Mouse (Mus musculus) heart, postnatal 10 days (tissue): ENCODE measurements around the gene Mef2d. TPM values are rescaled to one million over a fixed set of nuclear protein-coding genes. Genes with fewer than 3 reads are reported as not detected.

Source experiments
- DNase-seq, 2 experiments: peaks; one replicate each; pipeline ENCODE4 v3.0.0; 2021
- intact Hi-C: fragments of 180-260 bp; cut with DNase I; formaldehyde crosslinking; loops from one replicate; pipeline ENCODE4 v1.15.1; 2025
- total RNA-seq, 2 experiments: library from RNA; stranded (reverse); gene quantifications; 2 replicates each; pipeline ENCODE4 v1.2.3; 2021

The Mef2d gene
- total RNA-seq, 2 experiments from 2014 or later = 121 to 133 TPM

- DNase-seq = peak; percentile 85 to 87
- intact Hi-C loops = no loop called here
Observed at GRCm38 (mm10) chr3:88148776-88149509, 6.8 kb downstream of the Mef2d start.

- intact Hi-C loops = no loop called here
Observed at GRCm38 (mm10) chr3:88149510-88149974, 7.4 kb downstream of the Mef2d start.

GRCm38 (mm10) chr3:88150061-88150998 is 8.2 kb downstream of the Mef2d start:
- DNase-seq = peak; percentile 70 to 72
- intact Hi-C loops = no loop called here

More at GRCm38 (mm10) chr3:88149510-88149974, 7.4 kb downstream of the Mef2d start:
- DNase-seq = no peak

GRCm38 (mm10) chr3:88150999-88151364 is 8.8 kb downstream of the Mef2d start:
- intact Hi-C loops = no loop called here
- DNase-seq = no peak

- no peak for DNase-seq
- intact Hi-C loops = no loop called here
Observed at GRCm38 (mm10) chr3:88152056-88152455, 9.9 kb downstream of the Mef2d start.

GRCm38 (mm10) chr3:88153290-88154011 is 11.3 kb downstream of the Mef2d start:
- intact Hi-C loops = no loop called here

GRCm38 (mm10) chr3:88154236-88154635 is 12.1 kb downstream of the Mef2d start:
- intact Hi-C loops = no loop called here
- no peak for DNase-seq

More at GRCm38 (mm10) chr3:88153290-88154011, 11.3 kb downstream of the Mef2d start:
- no peak for DNase-seq

- no peak for DNase-seq
- intact Hi-C loops = loop anchor here (5.0 kb wide), 1 partner anchor 70 kb away; no protein-coding TSS in a partner anchor
Observed at GRCm38 (mm10) chr3:88156817-88157216, 14.6 kb downstream of the Mef2d start.

- intact Hi-C loops = loop anchor here (5.0 kb wide), 1 partner anchor 71 kb away; no protein-coding TSS in a partner anchor
- DNase-seq = peak; percentile 63 to 71
Observed at GRCm38 (mm10) chr3:88157771-88158597, 15.8 kb downstream of the Mef2d start.

- no peak for DNase-seq
- intact Hi-C loops = loop anchor here (5.0 kb wide), 1 partner anchor 72 kb away; no protein-coding TSS in a partner anchor
Observed at GRCm38 (mm10) chr3:88158991-88159390, 16.8 kb downstream of the Mef2d start.

- no peak for DNase-seq
- intact Hi-C loops = no loop called here
Observed at GRCm38 (mm10) chr3:88160856-88161255, 18.7 kb downstream of the Mef2d start.

- peak; percentile 76 to 82 for DNase-seq
- intact Hi-C loops = no loop called here
Observed at GRCm38 (mm10) chr3:88162259-88162658, 20.1 kb downstream of the Mef2d start.

- intact Hi-C loops = no loop called here
- no peak for DNase-seq
Observed at GRCm38 (mm10) chr3:88162811-88163210, 20.6 kb downstream of the Mef2d start.

GRCm38 (mm10) chr3:88163847-88164246 is 21.7 kb downstream of the Mef2d start:
- intact Hi-C loops = no loop called here
- DNase-seq = no peak

- intact Hi-C loops = no loop called here
- DNase-seq = no peak
Observed at GRCm38 (mm10) chr3:88164263-88164662, 22.1 kb downstream of the Mef2d start.

- peak; percentile 72 to 80 for DNase-seq
- intact Hi-C loops = no loop called here
Observed at GRCm38 (mm10) chr3:88166056-88166455, 23.9 kb downstream of the Mef2d start.

- no peak for DNase-seq
Observed at GRCm38 (mm10) chr3:88170361-88170760, 28.2 kb downstream of the Mef2d start.

GRCm38 (mm10) chr3:88172440-88172839 is 30.3 kb downstream of the Mef2d start:
- intact Hi-C loops = loop anchor here (2.0 kb wide), 1 partner anchor 86 kb away; no protein-coding TSS in a partner anchor
- no peak for DNase-seq

More at GRCm38 (mm10) chr3:88170361-88170760, 28.2 kb downstream of the Mef2d start:
- intact Hi-C loops = no loop called here

- intact Hi-C loops = loop anchor here (2.0 kb wide), 1 partner anchor 87 kb away; no protein-coding TSS in a partner anchor
- peak; percentile 58 to 77 for DNase-seq
Observed at GRCm38 (mm10) chr3:88173375-88173774, 31.2 kb downstream of the Mef2d start.
